In genomic region chr4:154336650-154337049, GRCm38 (mm10) we compare ENCODE assay signal across 9 mouse cellular contexts. TPM values are rescaled to one million over a fixed set of nuclear protein-coding genes. Genes with fewer than 3 reads are reported as not detected.
DNase-seq lines count a peak whose midpoint lies in the region; ATAC-seq and TF ChIP-seq lines count a peak whose summit lies in the region.
"Had no signal": no experiment of that assay in that cellular context is flagged by ENCODE, and none has a peak within 500 bp of the region (broad histone marks: within the 10 kb centered on the region; RNA-seq: fewer than 3 reads in every experiment).

No protein-coding gene starts in this region.

- no peak overlapping the region for H3K4me2 ChIP-seq in forebrain, embryonic 12.5 days
- H3K4me2 ChIP-seq in hindbrain, embryonic 13.5 days, result no peak overlapping the region
- H3K4me2 ChIP-seq in lung, embryonic 14.5 days, result no peak overlapping the region

- DNase-seq in brain, embryonic 14.5 days (ENCODE audit: low read depth), result peak; percentile 51
- DNase-seq in lung, embryonic 14.5 days, result peak; percentile 78
- DNase-seq in cerebellum, adult 11 months, result no peak
- no peak for DNase-seq in MN1 (ENCODE audit: low spot score)
- DNase-seq in right cerebral cortex, postnatal 14 days, result no peak

- H3K9me3 ChIP-seq in forebrain, embryonic 12.5 days, result no peaks in the 10 kb centered on the region
- no peaks in the 10 kb centered on the region for H3K9me3 ChIP-seq in hindbrain, embryonic 13.5 days
- H3K9me3 ChIP-seq in lung, embryonic 14.5 days (ENCODE audit: low read depth, low read length), result no peaks in the 10 kb centered on the region

- H3K27ac ChIP-seq in forebrain, embryonic 12.5 days, result peak overlapping the region; percentile 9
- H3K27ac ChIP-seq in hindbrain, embryonic 13.5 days, result peak overlapping the region; percentile 24
- H3K27ac ChIP-seq in lung, embryonic 14.5 days (ENCODE audit: low read depth), result peak overlapping the region; percentile 33; the same call in 1 of the 2 replicates
- H3K27ac ChIP-seq: liver, embryonic 14.5 days had no signal

- peaks cover 46% of the 10 kb centered on the region for H3K36me3 ChIP-seq in forebrain, embryonic 12.5 days (replicated peaks)
- no peaks in the 10 kb centered on the region for H3K36me3 ChIP-seq in hindbrain, embryonic 13.5 days
- peaks cover 6% of the 10 kb centered on the region; the same call in 1 of the 2 replicates for H3K36me3 ChIP-seq in lung, embryonic 14.5 days (ENCODE audit: insufficient read depth)

- no peak overlapping the region for H3K9ac ChIP-seq in forebrain, embryonic 12.5 days
- H3K9ac ChIP-seq in hindbrain, embryonic 13.5 days, result 0 out of 2 replicates have a peak overlapping the region, but pooled peaks have one; percentile 29
- no peak overlapping the region for H3K9ac ChIP-seq in lung, embryonic 14.5 days
- H3K9ac ChIP-seq: liver, embryonic 14.5 days had no signal

- H3K27me3 ChIP-seq in forebrain, embryonic 12.5 days, result 0 out of 2 replicates have a peak, but pooled peaks cover 3% of the 10 kb centered on the region
- peaks cover 72% of the 10 kb centered on the region for H3K27me3 ChIP-seq in hindbrain, embryonic 13.5 days
- no peaks in the 10 kb centered on the region for H3K27me3 ChIP-seq in lung, embryonic 14.5 days (ENCODE audit: insufficient read depth, low read length)

- 9% methylated on average over 10 of the region's 10 CpGs for WGBS in forebrain, embryonic 12.5 days
- WGBS in hindbrain, embryonic 13.5 days, result 18% methylated on average over 10 of the region's 10 CpGs
- WGBS in lung, embryonic 14.5 days, result 21% methylated on average over 10 of the region's 10 CpGs

- no peak for TF ChIP-seq POLR2A in brain, embryonic 14.5 days (IDR thresholded peaks at IDR 0.05; ENCODE audit: borderline replicate concordance, extremely low read depth, insufficient read depth, insufficient read length, poor library complexity, severe bottlenecking)

- no peak for TF ChIP-seq CTCF in brain, embryonic 14.5 days (IDR thresholded peaks at IDR 0.05; ENCODE audit: borderline replicate concordance, extremely low read depth, insufficient read depth, insufficient read length)
- no peak for TF ChIP-seq CTCF in lung, embryonic 14.5 days (IDR thresholded peaks at IDR 0.05; ENCODE audit: low read depth)

- peak; percentile 14; the same call in 1 of the 2 replicates for ATAC-seq in forebrain, embryonic 12.5 days (ENCODE audit: low FRiP score)
- ATAC-seq in hindbrain, embryonic 13.5 days (ENCODE audit: low FRiP score), result no peak
- peak; percentile 63 for ATAC-seq in lung, embryonic 14.5 days (ENCODE audit: insufficient read depth)
- ATAC-seq in inflammation-experienced regulatory T-cells, adult 6 months, result no peak

- no peak overlapping the region for H3K4me3 ChIP-seq in forebrain, embryonic 12.5 days (replicated peaks)
- no peak overlapping the region for H3K4me3 ChIP-seq in hindbrain, embryonic 13.5 days
- H3K4me3 ChIP-seq in lung, embryonic 14.5 days (ENCODE audit: low read depth, low read length), result no peak overlapping the region

- H3K4me1 ChIP-seq in forebrain, embryonic 12.5 days, result peaks cover 19% of the 10 kb centered on the region
- H3K4me1 ChIP-seq in hindbrain, embryonic 13.5 days (replicated peaks), result peaks cover 45% of the 10 kb centered on the region
- H3K4me1 ChIP-seq in lung, embryonic 14.5 days (ENCODE audit: insufficient read depth), result peaks cover 5% of the 10 kb centered on the region; the same call in 1 of the 2 replicates

RNA-seq across cellular contexts. Expression of gene B230104I21Rik, which starts 0.7 kb away (rescaled TPM):
- polyA plus RNA-seq in brain, embryonic 14.5 days (2012; rRNA removed), result not detected in 2 replicates
- 0.23 TPM in 1 of 2 replicates, not detected in the other for polyA plus RNA-seq in forebrain, embryonic 12.5 days (2016; fragmentation: Nextera tagmentation; extraction: Ambion mirVana)
- polyA plus RNA-seq in hindbrain, embryonic 13.5 days (2015; fragmentation: Nextera tagmentation; extraction: Ambion mirVana), result not detected in 2 replicates
- not detected in 2 replicates for polyA plus RNA-seq in lung, embryonic 14.5 days (2014; fragmentation: Nextera tagmentation; extraction: Ambion mirVana)
- not detected for polyA plus RNA-seq in inflammation-experienced regulatory T-cells, adult 6 months (2017; shearing (Covaris generic))
- polyA plus RNA-seq: liver, embryonic 14.5 days had no signal

RNA-seq across cellular contexts. Expression of gene Arhgef16, which starts 35.2 kb away (rescaled TPM):
- 0.67 and 1.2 TPM in 2 replicates for polyA plus RNA-seq in brain, embryonic 14.5 days (2012; rRNA removed)
- polyA plus RNA-seq in forebrain, embryonic 12.5 days (2016; fragmentation: Nextera tagmentation; extraction: Ambion mirVana), result 0.64 and 1.2 TPM in 2 replicates
- polyA plus RNA-seq in hindbrain, embryonic 13.5 days (2015; fragmentation: Nextera tagmentation; extraction: Ambion mirVana), result 0.88 and 1.2 TPM in 2 replicates
- 15.4 and 16.2 TPM in 2 replicates for polyA plus RNA-seq in lung, embryonic 14.5 days (2014; fragmentation: Nextera tagmentation; extraction: Ambion mirVana)
- 1 to 10 TPM in 2 of 3 experiments, under 1 TPM in 1; 0.38 to 8.2 (median 5.6) TPM for polyA plus RNA-seq in inflammation-experienced regulatory T-cells, adult 6 months (2017; shearing (Covaris generic))

Comparison
In these comparisons a context has a peak if more than half of its experiments do, and no peak if none do; other contexts are left out.
1. DNase-seq: peak in brain, embryonic 14.5 days (single experiment) and lung, embryonic 14.5 days (single experiment); none in cerebellum, adult 11 months (single experiment), MN1 (single experiment) and right cerebral cortex, postnatal 14 days (single experiment).
2. ATAC-seq: peak in forebrain, embryonic 12.5 days (single experiment) and lung, embryonic 14.5 days (single experiment); none in hindbrain, embryonic 13.5 days (single experiment) and inflammation-experienced regulatory T-cells, adult 6 months (single experiment).
3. Peak in every context shown above with its lines, with median percentiles within 50 percentile points of each other: H3K27ac ChIP-seq.